Mouse (Mus musculus): ENCODE measurements around the gene Cenpn. TPM values are rescaled to one million over a fixed set of nuclear protein-coding genes. Genes with fewer than 3 reads are reported as not detected.

Gene Cenpn
- total RNA-seq, 2 experiments from 2014 or later = 1.6 to 2.7 TPM

DNA sequence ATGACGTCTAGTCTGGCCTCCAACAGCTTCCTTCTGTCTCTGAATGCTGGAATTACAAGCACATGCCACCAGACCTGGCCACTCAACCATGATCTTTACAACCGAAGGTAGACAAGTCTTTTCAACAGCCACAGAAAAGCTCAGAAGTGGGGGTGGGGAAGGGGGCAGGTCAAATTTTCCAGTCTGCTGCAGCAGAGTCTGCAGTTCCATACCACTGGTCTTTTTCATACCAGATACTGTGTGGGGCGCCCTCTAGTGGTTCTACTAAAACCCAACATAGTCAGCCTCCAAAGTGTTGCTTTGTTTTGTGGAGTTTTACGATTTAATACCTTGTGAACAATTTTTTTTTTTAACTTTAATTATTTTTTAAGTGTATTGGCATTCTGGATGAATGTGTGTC lies 58.6 kb downstream of the Cenpn start:
- peak; percentile 69 to 70 for DNase-seq (ENCODE audit: low spot score in 2 of 2)
- intact Hi-C loops (cut with DNase I) = no loop called here

DNA sequence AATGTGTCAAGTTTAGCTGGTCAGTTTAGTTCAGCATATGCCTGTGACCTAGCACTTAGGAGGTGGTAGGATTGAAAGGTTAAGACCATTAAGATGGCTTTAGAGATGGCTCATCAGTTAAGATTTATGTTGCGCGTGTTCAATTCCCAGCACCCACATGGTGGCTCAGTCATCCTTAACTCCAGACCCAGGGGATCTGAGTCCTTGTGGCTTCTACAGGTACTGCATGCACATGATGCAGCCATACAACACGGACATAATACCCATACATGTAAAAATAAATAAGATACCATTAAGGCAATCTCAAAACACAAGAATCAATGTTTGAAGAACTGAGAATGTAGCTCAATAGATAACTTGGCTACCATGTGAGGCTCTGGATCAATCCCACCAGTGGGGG lies 68.3 kb downstream of the Cenpn start:
- intact Hi-C loops (cut with DNase I) = loop anchor here (5.0 kb wide), 1 partner anchor 167 kb away; the partner anchor contains the start of gene Gan

More for the DNA sequence above, 68.3 kb downstream of the Cenpn start:
- no peak for DNase-seq (ENCODE audit: low spot score in 2 of 2)

Other genes starting within 250 kb of the Cenpn start
- 10 to 100 TPM; 18.9 to 20.8 TPM for gene Cdyl2, start 188.7 kb upstream of the Cenpn start, total RNA-seq (2021)
- gene Cmc2, start 275 bp upstream of the Cenpn start, total RNA-seq (2021) = 10 to 100 TPM; 12.9 to 14.8 TPM
- gene Atmin, start 21.7 kb downstream of the Cenpn start, total RNA-seq (2021) = 10 to 100 TPM; 41.1 to 46.4 TPM
- gene 1700030J22Rik, start 57.2 kb downstream of the Cenpn start, total RNA-seq (2021) = 10 to 100 TPM; 13.8 to 14.7 TPM
- 10 to 100 TPM; 37.6 to 41.1 TPM for gene Gcsh, start 71.8 kb downstream of the Cenpn start, total RNA-seq (2021)
- not detected for gene Pkd1l2, start 160.7 kb downstream of the Cenpn start, total RNA-seq (2021)
- not detected for gene Bco1, start 174.1 kb downstream of the Cenpn start, total RNA-seq (2021)
- gene Gan, start 236.4 kb downstream of the Cenpn start, total RNA-seq (2021) = 10 to 100 TPM; 17.2 to 19.3 TPM